Mouse (Mus musculus) urinary bladder, postnatal 14 days (tissue): ENCODE data around the gene Rbm20.

Experiments used
- DNase-seq: peaks from one replicate; pipeline ENCODE4 v3.0.0; 2021; ENCODE audit warnings: low spot score

Gene Rbm20

DNA sequence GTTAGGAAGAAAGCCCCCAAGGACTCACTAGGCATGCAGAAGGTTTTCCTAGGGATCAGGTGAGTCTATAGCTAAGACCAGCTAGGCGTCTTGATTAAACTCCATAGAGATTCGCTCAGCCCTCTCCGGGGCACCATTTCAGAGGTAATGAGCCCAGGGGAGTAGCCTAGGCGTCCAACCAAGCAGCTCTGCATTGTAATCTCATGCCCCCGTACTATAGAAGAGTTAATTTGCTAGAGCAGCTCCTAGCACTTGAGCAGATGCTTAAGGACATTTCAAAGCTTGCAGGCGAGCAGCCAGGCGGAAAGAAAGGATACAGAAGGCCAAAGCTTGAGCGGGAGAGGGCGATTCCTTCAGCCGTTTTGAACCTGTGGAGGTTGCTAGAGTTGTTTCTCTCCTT is 208.3 kb downstream of the Rbm20 start:
- DNase-seq = no peak

DNA sequence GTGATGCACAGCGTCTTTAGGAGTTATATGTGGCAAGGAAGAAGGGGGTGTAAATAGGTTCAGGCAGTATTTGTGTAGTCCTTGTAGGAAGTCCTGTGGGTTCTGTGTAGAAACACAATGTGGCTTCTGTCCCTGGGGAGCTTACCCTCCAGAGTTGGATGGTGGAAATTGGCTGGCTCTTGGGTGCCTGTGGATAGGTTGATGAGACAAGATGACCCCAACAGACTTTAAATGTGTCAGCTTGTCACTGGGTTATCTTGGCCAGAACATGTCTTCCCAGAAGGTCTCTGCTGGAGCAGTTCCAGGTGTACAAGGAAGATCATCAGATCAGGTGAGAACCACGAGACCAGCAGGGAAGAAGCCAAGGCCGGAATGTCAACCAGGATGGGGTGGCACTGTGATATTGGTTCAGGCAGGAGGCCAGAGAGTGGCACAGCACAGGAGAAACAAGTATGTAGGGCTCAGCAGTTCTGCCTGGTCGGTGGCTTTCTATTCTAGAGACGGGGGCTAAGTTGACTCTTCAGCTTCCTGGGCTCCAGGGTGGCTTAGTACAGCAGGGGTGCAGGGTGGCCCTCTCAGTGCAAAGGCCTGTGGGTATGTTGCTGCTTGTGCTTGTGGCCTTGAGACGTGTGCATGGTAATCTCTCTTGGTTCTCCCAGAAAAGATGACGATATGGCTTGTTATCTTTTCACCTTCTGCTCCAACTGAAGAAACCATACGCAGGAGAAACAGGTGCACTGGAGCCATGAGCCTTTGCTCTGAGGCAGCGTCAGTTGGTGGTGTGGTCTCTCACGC is 209.7 kb downstream of the Rbm20 start:
- DNase-seq = no peak

GRCm38 (mm10) chr19:53887822-53888221 is 210.7 kb downstream of the Rbm20 start:
- no peak for DNase-seq

DNA sequence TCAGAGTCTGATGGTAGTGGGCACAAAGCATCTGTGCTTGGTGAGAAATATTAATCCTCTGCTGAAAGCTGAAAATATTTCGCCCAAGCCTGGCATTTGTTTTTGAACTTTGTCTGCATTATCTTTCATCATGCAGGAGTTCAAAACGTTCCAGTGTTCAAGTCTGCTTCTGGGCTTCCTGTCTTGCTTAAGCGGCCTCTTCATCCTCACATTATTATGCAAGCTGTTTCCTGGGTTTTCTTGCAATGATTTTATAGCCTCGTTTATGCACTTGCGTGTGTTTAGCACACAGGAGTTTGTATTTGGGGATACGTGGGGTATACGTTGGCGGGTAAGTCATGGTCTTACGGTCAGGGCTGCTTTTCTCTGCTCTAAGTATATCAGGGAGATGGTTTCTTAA is 211.2 kb downstream of the Rbm20 start:
- no peak for DNase-seq

DNA sequence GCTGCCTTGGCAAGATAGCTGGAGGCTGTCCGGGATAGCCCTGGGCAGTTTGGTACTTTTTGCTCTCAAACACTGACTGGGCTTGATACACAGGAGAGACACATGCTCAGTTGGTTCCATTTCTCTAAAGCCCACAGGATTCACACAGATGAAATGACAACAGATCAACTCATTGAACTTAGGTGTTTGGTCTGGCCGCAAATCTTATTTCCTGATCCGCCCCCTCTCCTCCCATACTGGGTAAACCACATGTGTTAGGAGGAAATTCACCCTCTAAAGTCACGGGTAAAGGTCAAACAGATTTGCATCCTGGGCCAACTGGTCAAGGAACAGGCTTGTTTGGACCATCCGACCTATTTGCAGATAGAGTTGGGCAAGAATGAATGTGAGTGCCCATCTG is 212.4 kb downstream of the Rbm20 start:
- DNase-seq = no peak

DNA sequence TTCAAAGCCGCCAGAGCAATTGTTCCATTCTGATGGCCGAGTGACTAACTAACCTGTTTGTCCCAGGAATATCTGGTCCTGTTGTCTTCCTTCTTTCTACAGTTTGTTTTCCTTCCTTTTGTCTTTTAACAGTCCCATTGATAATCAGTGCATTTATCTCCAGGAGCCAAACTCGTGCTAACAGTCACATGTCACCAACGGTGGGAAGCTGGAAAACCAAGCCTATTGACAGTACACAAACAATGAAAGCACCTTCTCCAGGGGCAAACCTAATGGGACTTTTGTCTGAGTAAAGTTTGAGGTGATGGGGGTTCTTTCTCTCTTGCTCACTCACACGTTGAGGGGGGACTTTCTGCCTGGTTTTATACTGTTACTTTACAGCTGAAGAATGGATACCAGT is 213.2 kb downstream of the Rbm20 start:
- no peak for DNase-seq

- no peak for DNase-seq
Observed at GRCm38 (mm10) chr19:53890781-53891251, 213.7 kb downstream of the Rbm20 start.

GRCm38 (mm10) chr19:53891569-53891968 is 214.5 kb downstream of the Rbm20 start:
- DNase-seq = no peak

DNA sequence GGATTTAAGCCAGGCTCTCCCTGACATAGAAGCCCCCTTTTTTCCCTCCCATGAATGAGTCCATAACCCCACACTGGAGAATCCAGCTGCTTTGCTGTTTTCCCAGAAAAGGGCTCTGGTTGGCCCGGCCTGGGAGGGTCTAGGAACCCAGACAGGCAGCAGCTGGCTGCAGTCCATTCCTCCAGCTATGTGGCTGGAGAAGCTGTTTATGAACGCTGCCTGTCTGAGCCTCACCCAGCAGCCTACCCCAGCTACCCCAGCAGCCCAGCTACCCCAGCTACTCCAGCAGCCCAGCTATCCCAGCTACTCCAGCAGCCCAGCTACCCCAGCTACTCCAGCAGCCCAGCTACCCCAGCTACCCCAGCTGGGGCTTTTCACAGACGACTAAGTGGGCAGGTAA is 215.0 kb downstream of the Rbm20 start, which contains the start of gene Pdcd4:
Pdcd4 (plus strand) TSS at position 171 of the 400 bp plus-strand sequence.
- peak; percentile 41 for DNase-seq

- DNase-seq = no peak
Observed at GRCm38 (mm10) chr19:53892838-53893359, 215.8 kb downstream of the Rbm20 start.

GRCm38 (mm10) chr19:53893711-53894171 is 216.6 kb downstream of the Rbm20 start:
- peak; percentile 66 for DNase-seq

- DNase-seq = peak; percentile 82
Observed at GRCm38 (mm10) chr19:53894538-53895121, 217.5 kb downstream of the Rbm20 start.

DNA sequence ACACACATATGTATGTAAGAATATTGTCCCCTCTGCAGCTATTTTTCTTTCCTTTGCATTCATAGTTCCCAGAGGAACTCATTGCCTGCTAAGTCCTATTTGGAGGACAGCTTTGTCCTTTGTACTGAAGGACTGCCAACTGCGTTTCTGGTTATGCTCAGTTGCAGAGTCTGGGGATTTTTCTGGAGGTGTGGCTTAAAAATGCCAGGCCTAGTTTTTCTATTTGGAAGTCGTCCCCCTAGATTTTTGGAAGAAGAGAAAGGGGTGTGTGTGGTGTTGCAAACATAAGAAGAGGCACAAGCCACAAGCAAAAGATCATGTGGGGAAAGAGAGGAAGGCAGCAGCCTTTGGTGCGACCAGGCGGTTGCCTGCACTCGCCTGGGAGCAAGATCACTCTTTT is 220.9 kb downstream of the Rbm20 start:
- no peak for DNase-seq

GRCm38 (mm10) chr19:53898498-53898897 is 221.4 kb downstream of the Rbm20 start:
- DNase-seq = no peak

- DNase-seq = no peak
Observed at GRCm38 (mm10) chr19:53898970-53899900, 222.1 kb downstream of the Rbm20 start.

DNA sequence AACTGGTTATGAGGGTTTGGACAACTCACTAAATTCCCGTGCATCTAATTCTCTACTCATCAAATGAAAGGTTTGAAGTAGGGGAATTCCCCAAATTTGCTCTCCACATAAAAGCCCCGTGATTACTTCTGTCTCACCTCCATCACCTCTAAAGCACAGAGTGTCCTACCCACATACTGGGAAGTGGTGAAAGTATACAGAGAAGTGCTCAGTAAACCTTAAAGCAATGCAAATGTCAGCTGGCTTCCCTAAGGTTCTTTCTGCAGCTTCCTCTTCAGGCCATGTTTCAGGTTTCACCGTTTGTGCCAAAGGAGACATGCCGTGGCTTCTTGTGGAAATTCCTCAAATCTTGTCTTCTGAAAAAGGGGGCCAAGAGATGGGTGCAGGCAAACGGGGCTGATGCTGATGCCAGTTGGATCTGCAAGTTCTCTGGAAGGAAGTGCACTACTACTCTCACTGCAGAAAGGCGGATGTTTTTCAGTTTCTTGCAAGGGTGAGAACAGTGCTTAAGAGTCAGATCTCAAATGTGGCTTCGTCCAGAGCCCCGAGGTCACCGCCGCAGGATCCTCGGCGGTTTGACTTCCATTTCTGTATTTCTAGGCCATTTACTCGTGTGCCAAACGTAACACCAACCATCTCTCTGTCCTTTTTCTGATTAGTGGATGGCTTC is 223.0 kb downstream of the Rbm20 start:
- DNase-seq = no peak

DNA sequence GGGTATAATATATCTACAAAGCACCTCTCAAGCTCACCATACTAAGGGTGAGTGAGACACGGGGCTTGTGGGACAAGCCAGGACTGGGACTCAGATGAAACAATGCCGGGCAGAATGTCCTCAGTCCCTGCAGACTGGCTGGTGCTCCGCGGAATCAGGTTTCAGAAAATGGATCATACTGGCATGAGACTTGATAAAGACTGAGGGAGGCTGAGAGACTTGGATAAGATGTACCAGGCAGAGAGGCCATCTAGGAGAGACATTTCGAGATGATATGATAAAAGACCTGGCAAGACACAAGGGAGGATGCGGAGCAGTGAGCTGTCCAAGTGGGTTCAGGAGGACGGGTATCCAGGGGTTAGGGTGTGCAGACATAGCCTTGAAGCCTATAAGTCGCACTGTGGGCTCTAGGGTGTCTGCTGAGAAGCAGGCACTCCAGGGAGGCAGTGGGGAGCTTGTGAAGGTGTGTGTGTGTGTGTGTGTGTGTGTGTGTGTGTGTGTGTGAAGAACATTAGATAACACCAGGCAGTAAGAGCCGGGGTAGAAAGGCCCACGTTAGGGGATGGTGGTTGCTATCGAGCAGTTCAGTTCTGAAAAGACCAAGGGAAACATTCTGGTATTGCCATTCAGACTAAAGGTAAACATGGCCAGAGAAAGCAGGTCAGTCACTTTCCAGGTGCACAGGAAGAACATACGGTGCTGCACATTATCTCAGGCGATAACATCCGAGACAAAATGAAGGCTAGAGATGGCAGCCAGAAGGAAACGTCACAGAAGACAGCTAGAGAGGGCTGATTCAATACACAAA is 225.0 kb downstream of the Rbm20 start:
- no peak for DNase-seq

DNA sequence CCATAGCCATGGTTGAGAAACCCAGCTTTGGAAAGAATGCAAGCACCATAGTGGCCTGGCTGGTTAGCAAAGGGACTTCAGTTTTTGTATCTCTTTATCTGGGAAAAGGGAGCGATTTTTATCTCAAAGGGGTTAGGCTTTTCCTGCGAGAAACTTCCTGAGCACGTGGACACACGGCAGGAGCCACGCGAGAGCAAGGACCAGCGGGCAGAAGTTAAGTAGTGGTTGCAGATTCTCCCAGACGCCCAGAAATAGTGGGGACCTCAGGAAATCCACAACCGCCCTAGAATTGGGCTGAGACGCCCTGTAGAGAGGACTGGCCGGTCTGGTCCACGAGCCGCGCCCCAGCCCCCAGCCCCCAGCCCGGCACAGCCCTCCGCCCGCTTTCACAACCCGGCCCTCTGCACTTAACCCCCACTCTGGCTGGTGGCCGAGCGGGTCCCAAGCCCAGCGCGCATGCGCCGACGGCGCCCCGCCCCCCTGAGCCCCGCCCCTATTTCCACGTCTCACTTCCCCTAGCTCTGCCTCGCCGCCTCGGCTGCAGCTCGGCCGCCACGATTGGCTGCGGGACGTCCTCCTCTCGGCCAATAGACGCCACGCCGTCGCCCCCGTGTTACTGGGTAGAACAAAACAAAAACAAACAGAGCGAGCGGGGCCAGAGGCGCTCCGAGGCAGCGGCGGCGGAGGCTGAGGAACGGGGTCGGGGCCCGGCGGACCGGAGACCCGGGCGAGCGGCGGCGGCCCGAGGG is 225.8 kb downstream of the Rbm20 start:
- peak; percentile 96 for DNase-seq

- DNase-seq = peak; percentile 56
Observed at GRCm38 (mm10) chr19:53903507-53904321, 226.6 kb downstream of the Rbm20 start.
